Mouse (Mus musculus): ENCODE data around the gene Mdga1. TPM values are rescaled to one million over a fixed set of nuclear protein-coding genes. Genes with fewer than 3 reads are reported as not detected.

Mdga1 gene
- polyA plus RNA-seq (2015; fragmentation: Nextera tagmentation; extraction: Ambion mirVana) = 5.0 and 5.6 TPM in 2 replicates

GRCm38 (mm10) chr17:29970037-29970555 is at the start of gene Mdga1:
Gene Mdga1 (minus strand): TSS chr17:29970087.

GRCm38 (mm10) chr17:30004203-30005102 is 34.6 kb upstream of the Mdga1 start, which contains the start of gene Zfand3:
Gene Zfand3 (plus strand): TSS chr17:30004733.

Other genes with a start within 250 kb of the Mdga1 start
- gene Zfand3, start 34.6 kb upstream of the Mdga1 start, polyA plus RNA-seq (2015; fragmentation: Nextera tagmentation; extraction: Ambion mirVana) = 55.3 and 57.3 TPM in 2 replicates